ENCODE assay signal across 8 mouse cellular contexts in the genomic region with DNA sequence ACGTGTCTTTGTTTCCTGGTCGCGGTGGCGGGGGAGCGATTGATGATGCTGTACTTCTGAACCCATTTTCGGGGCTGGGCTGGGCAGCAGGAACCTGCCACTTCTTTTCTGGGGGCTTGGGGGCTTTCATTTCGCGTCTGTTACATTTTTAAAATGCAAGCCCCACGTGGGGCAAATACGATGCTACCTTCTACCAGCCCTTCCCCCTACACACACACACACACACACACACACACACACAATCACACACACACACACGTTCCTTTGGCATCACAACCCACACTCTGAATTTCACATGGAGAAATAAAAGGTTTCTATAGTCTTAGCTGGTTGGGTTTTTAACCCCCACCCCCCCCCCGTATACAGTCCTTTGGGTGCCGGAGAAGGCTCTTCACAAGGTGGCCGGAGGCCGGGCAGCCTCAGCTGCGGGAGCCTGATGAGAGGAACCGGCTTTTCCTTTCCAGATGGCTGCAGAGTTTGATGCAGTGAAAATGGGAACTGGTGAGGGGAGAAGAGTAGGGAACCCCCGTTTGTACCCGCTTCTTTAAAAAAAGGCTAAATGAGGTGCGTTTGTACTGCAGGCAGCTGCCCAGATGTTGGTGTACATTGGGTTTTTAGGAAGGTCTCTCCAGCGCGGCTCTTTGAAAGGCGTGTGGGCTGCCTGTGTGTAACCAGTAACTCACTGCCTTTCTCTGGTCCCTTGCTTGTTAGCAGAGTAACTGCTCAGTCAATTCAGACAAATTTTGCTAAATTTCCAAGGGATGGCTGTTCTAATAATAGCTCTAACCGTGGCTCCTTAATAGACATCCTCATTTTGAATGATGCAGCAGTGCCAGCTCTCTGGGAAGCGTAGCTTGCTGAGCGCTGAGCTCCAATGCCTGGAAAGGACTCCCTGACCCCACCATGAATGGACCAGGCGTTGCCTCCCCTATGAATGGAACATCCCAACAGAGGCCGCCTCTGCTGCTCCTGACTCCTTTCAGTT.
DNase-seq lines count a peak whose midpoint lies in the region; ATAC-seq lines count a peak whose summit lies in the region.

No protein-coding gene starts in this region.

- intact Hi-C loops in gastrocnemius, postnatal 14 days (cut with DNase I; ENCODE audit: low total_unique reads): no loop called here

- H3K9me3 ChIP-seq in lung, embryonic 16.5 days (ENCODE audit: control insufficient read depth, low read length): no peaks in the 10 kb centered on the region

- H3K4me2 ChIP-seq in lung, embryonic 16.5 days (ENCODE audit: low read depth, low read length): peak overlapping the region; percentile 85

- H3K27me3 ChIP-seq in lung, embryonic 16.5 days (ENCODE audit: control insufficient read depth, insufficient read depth, low read depth, low read length): no peaks in the 10 kb centered on the region

- H3K4me1 ChIP-seq in lung, embryonic 16.5 days (replicated peaks; ENCODE audit: control insufficient read depth, insufficient read depth, low read length): peaks cover 32% of the 10 kb centered on the region

- H3K27ac ChIP-seq in lung, embryonic 16.5 days (ENCODE audit: low read length): peak overlapping the region; percentile 91

- WGBS in lung, embryonic 16.5 days: 1% methylated on average over 28 of the region's 28 CpGs

- H3K9ac ChIP-seq in lung, embryonic 16.5 days (ENCODE audit: low read length): peak overlapping the region; percentile 87

- peak; percentile 43 for ATAC-seq in lung, embryonic 16.5 days (ENCODE audit: low read depth)

- H3K4me3 ChIP-seq in lung, embryonic 16.5 days (ENCODE audit: low read length): peak overlapping the region; percentile 73

- DNase-seq in left cerebral cortex, adult 18-20 months (ENCODE audit: low spot score in 2 of 2): peak; percentile 39 to 55
- DNase-seq in left cerebral cortex, adult 11 months (ENCODE audit: low spot score): no peak
- peak; percentile 56 to 73 for DNase-seq in cerebellum, postnatal 25 days
- peak; percentile 52 for DNase-seq in gastrocnemius, postnatal 14 days
- DNase-seq in kidney, postnatal 14 days: peak; percentile 22
- peak; percentile 28 for DNase-seq in right cerebral cortex, postnatal 14 days
- no peak for DNase-seq in natural killer cell, adult 2 months (ENCODE audit: low spot score in 2 of 2)

- no peaks in the 10 kb centered on the region for H3K36me3 ChIP-seq in lung, embryonic 16.5 days (ENCODE audit: control insufficient read depth, insufficient read depth, low read length)

Comparison
In these comparisons a context has a peak if more than half of its experiments do, and no peak if none do; other contexts are left out.
1. DNase-seq: peak in left cerebral cortex, adult 18-20 months (2 of 2), cerebellum, postnatal 25 days (2 of 2), gastrocnemius, postnatal 14 days (single experiment), kidney, postnatal 14 days (single experiment) and right cerebral cortex, postnatal 14 days (single experiment); none in left cerebral cortex, adult 11 months (single experiment) and natural killer cell, adult 2 months (0 of 2).